Comparison of ENCODE assay signal across 8 mouse cellular contexts in the genomic region with DNA sequence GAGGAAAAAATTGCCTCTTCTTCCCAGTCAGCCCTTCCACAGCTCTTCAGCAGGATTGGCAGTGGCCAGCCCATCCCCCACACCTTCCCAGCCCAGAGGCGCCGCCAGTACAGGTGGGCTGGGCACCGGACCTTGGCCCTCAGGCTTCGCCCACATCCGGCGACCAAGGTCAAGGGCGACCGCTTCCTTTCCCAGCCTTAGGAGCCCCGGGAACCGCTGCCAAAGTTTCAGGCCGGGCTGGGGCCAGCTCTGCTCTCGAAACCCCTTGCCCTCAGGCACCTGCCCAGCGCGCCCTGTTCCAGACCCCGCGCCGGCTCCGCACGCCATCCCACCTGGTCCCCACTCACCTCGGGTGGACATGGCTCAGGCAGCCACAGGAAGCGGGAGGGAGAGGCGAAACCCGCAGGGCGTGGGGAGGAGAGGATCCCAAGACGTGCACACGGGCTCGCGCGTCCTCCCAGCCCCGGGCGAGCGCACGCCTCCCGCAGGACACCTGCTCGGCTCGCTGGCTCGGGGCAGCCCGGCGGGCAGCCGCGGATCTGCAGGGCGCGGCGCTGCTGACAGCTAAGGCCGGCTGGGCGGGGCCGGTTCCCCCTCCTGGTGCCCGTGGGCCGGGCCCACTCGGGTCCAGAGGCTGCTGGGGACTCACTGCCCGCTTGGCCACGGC. TPM values are rescaled to one million over a fixed set of nuclear protein-coding genes. Genes with fewer than 3 reads are reported as not detected.
A peak's percentile ranks its signal among the peaks of the same experiment; 100 is the strongest.
DNase-seq lines count a peak whose midpoint lies in the region; ATAC-seq and TF ChIP-seq lines count a peak whose summit lies in the region.

TSS of gene Ablim1 (minus strand) at position 574 of the 667 bp plus-strand sequence.

- peaks cover 12% of the 10 kb centered on the region for H3K4me1 ChIP-seq in hindbrain, embryonic 10.5 days (replicated peaks)
- H3K4me1 ChIP-seq in liver, postnatal 0 days (ENCODE audit: insufficient read depth): peaks cover 15% of the 10 kb centered on the region
- H3K4me1 ChIP-seq in neural tube, embryonic 12.5 days: peaks cover 10% of the 10 kb centered on the region

- H3K36me3 ChIP-seq in hindbrain, embryonic 10.5 days: no peaks in the 10 kb centered on the region
- H3K36me3 ChIP-seq in liver, postnatal 0 days (replicated peaks; ENCODE audit: insufficient read depth, low read length): no peaks in the 10 kb centered on the region
- H3K36me3 ChIP-seq in neural tube, embryonic 12.5 days: no peaks in the 10 kb centered on the region

- CTCF ChIA-PET in Patski (lab: Charles Lee): interaction anchor here (0.8 to 2.8 kb wide), 16 partner anchors 9 to 166 kb away, joined by 3 to 8 read pairs (median 3); partner anchors contain the start of gene Fam160b1

- peak within 1 kb of the TSS; percentile 69 for H3K4me3 ChIP-seq in hindbrain, embryonic 10.5 days
- peak within 1 kb of the TSS; percentile 91 for H3K4me3 ChIP-seq in layer of hippocampus, adult 2 months
- H3K4me3 ChIP-seq in liver, postnatal 0 days (ENCODE audit: low read depth, low read length): peak within 1 kb of the TSS; percentile 55
- peak within 1 kb of the TSS; percentile 46 for H3K4me3 ChIP-seq in neural tube, embryonic 12.5 days

- H3K9me3 ChIP-seq in hindbrain, embryonic 10.5 days: no peaks in the 10 kb centered on the region
- H3K9me3 ChIP-seq in liver, postnatal 0 days (ENCODE audit: low read length): no peaks in the 10 kb centered on the region
- H3K9me3 ChIP-seq in neural tube, embryonic 12.5 days: no peaks in the 10 kb centered on the region

- DNase-seq in Patski (ENCODE audit: low read depth, low spot score): no peak
- peak; percentile 82 to 86 for DNase-seq in cerebellum, adult 18-20 months
- DNase-seq in frontal cortex, postnatal 36 days (ENCODE audit: low spot score in 2 of 2): peak; percentile 52 to 65
- DNase-seq in hindbrain, embryonic 10.5 days (ENCODE audit: low spot score): peak; percentile 20
- peak in 1 of 2 experiments; percentile 26 for DNase-seq in layer of hippocampus, adult 2 months (ENCODE audit: low spot score in 2 of 2)
- peak; percentile 72 for DNase-seq in liver, postnatal 0 days
- peak; percentile 41 to 66 for DNase-seq in urinary bladder, postnatal 4 days (ENCODE audit: low spot score in 2 of 2)

- 0 out of 2 replicates have a peak, but pooled peaks have one; percentile 26 for TF ChIP-seq EP300 in liver, postnatal 0 days (IDR thresholded peaks at IDR 0.05; ENCODE audit: low read depth)

- POLR2A ChIA-PET in Patski (lab: Charles Lee): interaction anchor here (0.8 to 2.0 kb wide), 12 partner anchors 10 to 152 kb away, joined by 3 to 7 read pairs (median 4); no protein-coding TSS in a partner anchor

- H3K9ac ChIP-seq in liver, postnatal 0 days (replicated peaks): peak within 1 kb of the TSS; percentile 61
- peak within 1 kb of the TSS; percentile 61 for H3K9ac ChIP-seq in neural tube, embryonic 12.5 days

- peak; percentile 88 for ATAC-seq in Patski
- ATAC-seq in liver, postnatal 0 days: peak; percentile 83
- peak; percentile 56 for ATAC-seq in neural tube, embryonic 12.5 days (ENCODE audit: low FRiP score, low read depth)

- H3K27ac ChIP-seq in hindbrain, embryonic 10.5 days: peak within 1 kb of the TSS; percentile 77
- peak within 1 kb of the TSS; percentile 97 for H3K27ac ChIP-seq in layer of hippocampus, adult 2 months
- peak within 1 kb of the TSS; percentile 84 for H3K27ac ChIP-seq in liver, postnatal 0 days (ENCODE audit: low read depth)
- no peak within 1 kb of the TSS for H3K27ac ChIP-seq in neural tube, embryonic 12.5 days

- in situ Hi-C loops in Patski (cut with MboI; ENCODE audit: low pct_unique_long_range_greater_than_20kb): no loop called here

- H3K27me3 ChIP-seq in Patski: no peaks in the 10 kb centered on the region
- H3K27me3 ChIP-seq in hindbrain, embryonic 10.5 days (ENCODE audit: insufficient read depth, poor library complexity, severe bottlenecking): peaks cover 55% of the 10 kb centered on the region
- H3K27me3 ChIP-seq in liver, postnatal 0 days (ENCODE audit: insufficient read depth, low read length): no peaks in the 10 kb centered on the region
- peaks cover 27% of the 10 kb centered on the region for H3K27me3 ChIP-seq in neural tube, embryonic 12.5 days (replicated peaks)

- H3K4me2 ChIP-seq in liver, postnatal 0 days (ENCODE audit: low read depth, low read length): peak within 1 kb of the TSS; percentile 69
- peak within 1 kb of the TSS; percentile 91 for H3K4me2 ChIP-seq in neural tube, embryonic 12.5 days (replicated peaks)

- peak; percentile 69 for TF ChIP-seq CTCF in Patski (IDR thresholded peaks at IDR 0.05)
- TF ChIP-seq CTCF in layer of hippocampus, adult 2 months (conservative IDR thresholded peaks at IDR 0.05): peak; percentile 58
- TF ChIP-seq CTCF in liver, postnatal 0 days (IDR thresholded peaks at IDR 0.05; ENCODE audit: low read depth): peak; percentile 16; the same call in 1 of the 2 replicates

- 2% methylated on average over 52 of the region's 52 CpGs for WGBS in hindbrain, embryonic 10.5 days
- WGBS in liver, postnatal 0 days (ENCODE audit: insufficient replicate concordance): 4% methylated on average over 48 of the region's 52 CpGs
- WGBS in neural tube, embryonic 12.5 days: 2% methylated on average over 51 of the region's 52 CpGs

RNA-seq across cellular contexts. Expression of gene Ablim1, which starts in this region (rescaled TPM):
- polyA plus RNA-seq in Patski (2021): 105 TPM
- polyA plus RNA-seq in hindbrain, embryonic 10.5 days (2016; fragmentation: Nextera tagmentation; extraction: Ambion mirVana): 16.1 and 17.7 TPM in 2 replicates
- total RNA-seq in layer of hippocampus, adult 2 months (2021): 10 to 100 TPM; 85.1 to 86.0 TPM
- polyA plus RNA-seq in liver, postnatal 0 days (2015; fragmentation: Nextera tagmentation; extraction: Ambion mirVana): 11.5 and 12.0 TPM in 2 replicates
- 34.0 and 34.9 TPM in 2 replicates for polyA plus RNA-seq in neural tube, embryonic 12.5 days (2016; fragmentation: Nextera tagmentation; extraction: Ambion mirVana)

Comparison
In these comparisons a context has a peak if more than half of its experiments do, and no peak if none do; other contexts are left out.
1. CTCF ChIP-seq: peak in every context shown above with its lines; median percentile 69 in Patski; 58 in layer of hippocampus, adult 2 months; 16 in liver, postnatal 0 days.